Mouse (Mus musculus) erythroblast, embryonic 14.5 days (primary cell): ENCODE data around the gene Arhgap15.

ENCODE experiments used
- GATA1 ChIP-seq: IDR thresholded peaks from 2 replicates; pipeline ENCODE4 v1.6.1; 2012; ENCODE audit warnings: low read length, inconsistent platforms, mixed read lengths
- TAL1 ChIP-seq: IDR thresholded peaks from 3 replicates; pipeline ENCODE4 v1.6.1; 2012; ENCODE audit warnings: low read length, inconsistent platforms, mixed read lengths

- TF ChIP-seq GATA1 (no peak), TAL1 (no peak)
Observed at GRCm38 (mm10) chr2:43791575-43791974, 43.0 kb downstream of the Arhgap15 start.
